Mouse (Mus musculus) heart, postnatal 0 days (tissue): Measurements from ENCODE around the gene Pgap1. TPM values are rescaled to one million over a fixed set of nuclear protein-coding genes. Genes with fewer than 3 reads are reported as not detected.

Experiments used
- ATAC-seq: fragments of 200-750 bp; cut with Nextera tagmentation; 2 replicates; pipeline ENCODE4 v1.8.0; 2017; ENCODE audit warnings: low read depth, moderate number of reproducible peaks, moderate library complexity; ENCODE audit not compliant: insufficient read depth
- DNase-seq: peaks from one replicate; pipeline ENCODE4 v3.0.0-alpha.2; 2016; ENCODE audit warnings: low spot score
- H3K27ac ChIP-seq: fragments of 300-500 bp; sonication (generic); 2 replicates; pipeline ENCODE4 v1.5.1; 2014; ENCODE audit warnings: low read depth, mild to moderate bottlenecking
- H3K27me3 ChIP-seq: fragments of 300-500 bp; sonication (generic); 2 replicates; pipeline ENCODE4 v1.6.1; 2014; ENCODE audit warnings: low read length, mixed read lengths; ENCODE audit not compliant: control insufficient read depth, insufficient read depth
- H3K36me3 ChIP-seq: fragments of 300-500 bp; sonication (generic); replicated peaks from 2 replicates; pipeline ENCODE4 v1.6.1; 2014; ENCODE audit warnings: low read length, mixed read lengths; ENCODE audit not compliant: control insufficient read depth, insufficient read depth
- H3K4me1 ChIP-seq: fragments of 300-500 bp; sonication (generic); 2 replicates; pipeline ENCODE4 v1.6.1; 2014; ENCODE audit warnings: antibody characterized with exemption; ENCODE audit not compliant: control insufficient read depth, insufficient read depth
- H3K4me2 ChIP-seq: fragments of 300-500 bp; sonication (generic); 2 replicates; pipeline ENCODE4 v1.6.1; 2014; ENCODE audit warnings: low read depth, mild to moderate bottlenecking, low read length, moderate library complexity
- H3K4me3 ChIP-seq: fragments of 300-500 bp; sonication (generic); 2 replicates; pipeline ENCODE4 v1.5.1; 2014; ENCODE audit warnings: low read depth, low read length
- H3K9ac ChIP-seq: fragments of 300-500 bp; sonication (generic); replicated peaks from 2 replicates; pipeline ENCODE4 v1.6.1; 2014; ENCODE audit warnings: low read depth, low read length, mixed read lengths
- H3K9me3 ChIP-seq: fragments of 300-500 bp; sonication (generic); replicated peaks from 2 replicates; pipeline ENCODE4 v1.6.1; 2016; ENCODE audit warnings: low read length; ENCODE audit not compliant: control insufficient read depth
- CTCF ChIP-seq: IDR thresholded peaks from 2 replicates; pipeline ENCODE4 v1.5.1; 2016; ENCODE audit warnings: antibody characterized with exemption, control low read depth, low read depth
- EP300 ChIP-seq: IDR thresholded peaks from 2 replicates; pipeline ENCODE4 v1.6.1; 2016; ENCODE audit warnings: antibody characterized with exemption, low read depth
- WGBS: fragments of 180-500 bp; shearing (Covaris S2); extraction: QIAGEN DNeasy Blood & Tissue Kit; methylation state at CpG from one replicate; pipeline ENCODE4 v1.1.7; 2014; 5-methylcytosine and 5-hydroxymethylcytosine counted together
- polyA plus RNA-seq: library from polyadenylated mRNA; unstranded; fragments of >200 nt; fragmentation: Nextera tagmentation; extraction: Ambion mirVana; gene quantifications from 2 replicates; pipeline ENCODE4 v1.2.1, GENCODE M21; 2015
- total RNA-seq: library from RNA; depleted of rRNA; stranded (reverse); fragments of >200 nt; gene quantifications from 2 replicates; pipeline ENCODE4 v1.2.3, GENCODE M21; 2014; ENCODE audit warnings: low replicate concordance

Pgap1 gene
- total and polyA plus RNA-seq, 2 experiments from 2014 or later, result 1.3 to 1.6 TPM

- no peak overlapping the region for H3K4me3 ChIP-seq
- H3K27ac ChIP-seq, result no peak overlapping the region
- DNase-seq (no peak), ATAC-seq (no peak)
- 95% methylated on average over 2 of the region's 2 CpGs for WGBS
- H3K4me1 ChIP-seq, result peaks cover 3% of the 10 kb centered on the region; the same call in 1 of the 2 replicates
- no peaks in the 10 kb centered on the region; the same call in 1 of the 2 replicates for H3K36me3 ChIP-seq
- H3K4me2 ChIP-seq, result no peak overlapping the region
- H3K27me3 ChIP-seq, result no peaks in the 10 kb centered on the region
- TF ChIP-seq CTCF, result no peak
- TF ChIP-seq EP300, result no peak
- no peaks in the 10 kb centered on the region for H3K9me3 ChIP-seq
- H3K9ac ChIP-seq, result no peak overlapping the region
Observed at GRCm38 (mm10) chr1:54552621-54553020, 4.9 kb downstream of the Pgap1 start.

- Histone ChIP-seq H3K9me3 (no peaks in the 10 kb centered on the region), H3K27ac (no peak overlapping the region), H3K36me3 (peaks cover 4% of the 10 kb centered on the region), H3K4me1 (no peaks in the 10 kb centered on the region), H3K4me2 (no peak overlapping the region), H3K4me3 (no peak overlapping the region), H3K27me3 (no peaks in the 10 kb centered on the region), H3K9ac (no peak overlapping the region)
- 98% methylated on average over 9 of the region's 9 CpGs for WGBS
- TF ChIP-seq EP300 (no peak), CTCF (no peak)
- ATAC-seq (no peak), DNase-seq (no peak)
Observed at GRCm38 (mm10) chr1:54545200-54545599, 12.3 kb downstream of the Pgap1 start.

- Histone ChIP-seq H3K4me3 (no peak overlapping the region), H3K4me1 (no peaks in the 10 kb centered on the region), H3K27me3 (no peaks in the 10 kb centered on the region), H3K4me2 (no peak overlapping the region), H3K9ac (no peak overlapping the region), H3K36me3 (peaks cover 4% of the 10 kb centered on the region; the same call in 1 of the 2 replicates), H3K9me3 (no peaks in the 10 kb centered on the region), H3K27ac (no peak overlapping the region)
- ATAC-seq (no peak), DNase-seq (no peak)
- TF ChIP-seq EP300, result no peak
- TF ChIP-seq CTCF, result no peak
- WGBS, result 76% methylated on average over 2 of the region's 2 CpGs
Observed at GRCm38 (mm10) chr1:54542920-54543319, 14.6 kb downstream of the Pgap1 start.

- ATAC-seq, result no peak
- Histone ChIP-seq H3K4me2 (no peak overlapping the region), H3K9me3 (no peaks in the 10 kb centered on the region), H3K27ac (no peak overlapping the region), H3K36me3 (0 out of 2 replicates have a peak, but pooled peaks cover 5% of the 10 kb centered on the region), H3K9ac (no peak overlapping the region), H3K4me1 (no peaks in the 10 kb centered on the region), H3K4me3 (no peak overlapping the region), H3K27me3 (no peaks in the 10 kb centered on the region)
- WGBS, result 65% methylated on average over 6 of the region's 6 CpGs
- no peak for DNase-seq
- no peak for TF ChIP-seq CTCF
- TF ChIP-seq EP300, result no peak
Observed at GRCm38 (mm10) chr1:54531170-54531569, 26.3 kb downstream of the Pgap1 start.

DNA sequence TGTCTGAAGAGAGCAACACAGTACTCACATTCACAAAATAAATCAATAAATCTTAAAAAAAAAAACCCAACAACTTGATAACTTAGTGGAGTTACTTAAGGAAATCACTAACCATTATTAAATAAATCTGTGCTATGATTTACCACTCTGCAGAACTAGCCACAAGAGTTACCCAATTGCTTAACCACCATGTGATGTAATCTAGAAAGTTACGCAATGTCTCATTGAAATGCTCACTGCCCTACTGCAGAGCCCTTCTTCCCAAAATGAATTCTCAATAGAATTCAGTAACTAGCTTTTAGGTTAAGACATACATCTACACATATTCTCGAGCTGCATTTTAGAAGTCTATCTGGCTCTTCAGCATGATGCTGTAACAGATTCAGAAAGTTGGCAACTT is 33.8 kb downstream of the Pgap1 start:
- WGBS, result 79% methylated on average over 2 of the region's 2 CpGs
- Histone ChIP-seq H3K9me3 (no peaks in the 10 kb centered on the region), H3K27ac (no peak overlapping the region), H3K9ac (no peak overlapping the region), H3K4me1 (no peaks in the 10 kb centered on the region), H3K36me3 (0 out of 2 replicates have a peak, but pooled peaks cover 5% of the 10 kb centered on the region), H3K4me2 (no peak overlapping the region), H3K27me3 (no peaks in the 10 kb centered on the region), H3K4me3 (no peak overlapping the region)
- TF ChIP-seq EP300, result no peak
- no peak for TF ChIP-seq CTCF
- DNase-seq (no peak), ATAC-seq (no peak)

DNA sequence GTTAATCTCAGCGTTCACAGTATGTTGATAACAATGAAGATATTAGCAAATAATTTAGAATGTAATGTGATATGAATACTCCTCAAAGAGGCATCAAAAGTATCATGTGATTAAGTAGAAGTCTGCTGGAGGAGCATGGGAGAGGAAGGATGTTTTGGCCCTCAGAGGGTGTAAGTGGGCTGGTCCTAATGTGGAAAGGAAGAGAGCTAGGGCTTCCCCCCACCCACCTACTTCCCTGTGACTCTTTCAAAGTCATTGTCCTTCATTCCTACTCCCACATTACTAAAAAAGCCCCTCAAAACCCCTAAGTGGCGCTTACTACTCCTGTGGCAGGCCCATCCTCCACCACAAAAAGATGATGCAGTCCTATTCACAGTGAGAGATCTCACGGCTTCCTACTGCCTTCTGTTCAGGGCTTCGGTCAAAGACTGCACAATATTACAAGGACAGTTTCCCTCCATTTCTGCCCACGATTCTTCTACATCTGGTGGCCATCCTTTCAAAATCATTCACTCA is 37.4 kb downstream of the Pgap1 start:
- WGBS, result 81% methylated on average over 5 of the region's 5 CpGs
- no peak for TF ChIP-seq CTCF
- TF ChIP-seq EP300, result no peak
- DNase-seq, result no peak

More for the DNA sequence above, 37.4 kb downstream of the Pgap1 start:
- no peak overlapping the region for H3K27ac ChIP-seq
- no peaks in the 10 kb centered on the region for H3K9me3 ChIP-seq
- no peak overlapping the region for H3K4me3 ChIP-seq
- H3K27me3 ChIP-seq, result no peaks in the 10 kb centered on the region
- no peak overlapping the region for H3K9ac ChIP-seq
- H3K4me2 ChIP-seq, result no peak overlapping the region
- H3K36me3 ChIP-seq, result no peaks in the 10 kb centered on the region
- ATAC-seq, result no peak
- H3K4me1 ChIP-seq, result no peaks in the 10 kb centered on the region
